Mouse (Mus musculus): ENCODE measurements at regions not wholly inside any gene's neighbourhood (a gene's known extent, or its start where the extent isn't known, plus 50 kb on each side); places are given as distances from the start of the nearest gene placed in this dataset.

DNA sequence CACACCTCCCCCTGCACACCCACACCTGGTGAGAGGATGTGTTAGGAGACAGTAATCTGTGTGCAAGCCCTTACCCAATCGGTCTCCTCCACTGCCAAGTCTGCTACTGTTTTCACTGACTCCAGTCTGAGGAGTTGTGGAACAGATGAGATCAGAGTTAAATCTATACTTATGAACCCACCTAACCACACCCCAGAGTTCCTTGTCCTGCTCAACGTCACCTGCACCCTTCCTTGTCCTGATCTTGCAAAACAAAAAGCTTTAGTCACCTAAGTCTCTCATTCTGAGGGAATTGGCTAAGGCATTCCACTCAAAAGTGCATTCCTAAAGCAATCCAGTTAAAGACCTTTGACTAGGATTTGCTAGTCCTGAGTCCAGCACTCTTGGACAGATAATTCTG is 203.9 kb upstream of the Irx1 start:
- no peak for TF ChIP-seq CTCF (IDR thresholded peaks at IDR 0.05; ENCODE audit: low read depth)
- TF ChIP-seq EP300 (optimal IDR thresholded peaks at IDR 0.05) = no peak

Measured in stomach, postnatal 0 days (tissue).